20 mouse cellular contexts compared by ENCODE assay signal in the genomic region with DNA sequence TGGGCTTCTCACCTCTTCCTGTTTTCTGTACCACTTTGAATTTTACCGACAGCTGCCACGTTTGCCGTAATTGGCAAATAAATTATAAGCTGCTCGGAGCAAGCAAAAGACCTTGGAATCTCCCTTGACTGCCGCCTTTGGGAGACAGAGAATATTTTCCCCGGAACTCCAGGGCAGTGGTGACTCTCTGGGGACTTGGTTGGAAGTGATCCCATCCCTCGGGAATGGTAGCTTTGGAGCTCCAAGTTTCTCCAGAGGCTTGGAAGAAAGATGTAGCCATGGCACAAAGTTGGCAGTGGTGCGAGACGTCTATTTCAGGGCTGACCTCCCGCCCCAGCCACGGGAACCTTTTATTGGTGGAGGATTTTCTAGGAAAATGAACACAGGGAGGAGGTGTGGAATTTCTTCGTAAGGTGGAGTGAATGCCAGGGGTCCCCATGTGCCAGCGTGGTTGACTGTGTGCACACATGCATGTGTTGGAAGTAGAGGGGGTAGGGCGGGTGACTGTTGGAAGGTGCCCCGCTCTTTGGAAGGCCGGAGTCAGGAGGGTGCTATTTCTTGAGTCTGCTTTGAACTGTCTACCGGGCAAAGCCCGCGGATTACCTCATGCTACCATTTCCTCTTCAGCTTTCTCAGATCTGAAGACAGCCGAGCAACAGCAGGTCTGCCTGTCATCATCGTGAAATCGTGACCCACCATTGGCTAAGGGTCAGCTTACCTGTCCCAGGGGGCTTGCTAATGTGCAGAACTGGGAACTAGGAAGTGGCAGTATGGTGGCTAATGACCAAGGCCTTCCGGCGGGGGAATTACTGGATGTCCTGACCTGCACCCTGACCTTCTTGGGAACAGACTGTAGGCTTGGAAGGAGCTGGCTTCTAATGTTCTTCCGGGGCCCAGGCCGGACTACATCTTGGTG.
A peak's percentile ranks its signal among the peaks of the same experiment; 100 is the strongest.
DNase-seq lines count a peak whose midpoint lies in the region; ATAC-seq and TF ChIP-seq lines count a peak whose summit lies in the region.
"Had no signal": no experiment of that assay in that cellular context is flagged by ENCODE, and none has a peak within 500 bp of the region (broad histone marks: within the 10 kb centered on the region; RNA-seq: fewer than 3 reads in every experiment).

No protein-coding gene starts in this region.

- H3K36me3 ChIP-seq in hindbrain, embryonic 15.5 days, result no peaks in the 10 kb centered on the region
- no peaks in the 10 kb centered on the region for H3K36me3 ChIP-seq in hindbrain, embryonic 12.5 days
- no peaks in the 10 kb centered on the region for H3K36me3 ChIP-seq in lung, postnatal 0 days (ENCODE audit: insufficient read depth, low read length)
- peaks cover 9% of the 10 kb centered on the region; the same call in 1 of the 2 replicates for H3K36me3 ChIP-seq in small intestine, adult 2 months (ENCODE audit: control insufficient read depth, insufficient read depth, low read length)
- H3K36me3 ChIP-seq: forebrain, embryonic 15.5 days; limb, embryonic 15.5 days; midbrain, embryonic 10.5 days; neural tube, embryonic 12.5 days had no signal

- no peak overlapping the region for H3K4me2 ChIP-seq in hindbrain, embryonic 15.5 days
- no peak overlapping the region for H3K4me2 ChIP-seq in hindbrain, embryonic 12.5 days (replicated peaks)
- H3K4me2 ChIP-seq in lung, postnatal 0 days (replicated peaks; ENCODE audit: low read depth, low read length), result no peak overlapping the region
- H3K4me2 ChIP-seq: embryonic facial prominence, embryonic 13.5 days; forebrain, embryonic 15.5 days; limb, embryonic 15.5 days; neural tube, embryonic 12.5 days had no signal

- 78% methylated on average over 26 of the region's 26 CpGs for WGBS in hindbrain, embryonic 15.5 days
- 87% methylated on average over 26 of the region's 26 CpGs for WGBS in hindbrain, embryonic 12.5 days
- 81% methylated on average over 26 of the region's 26 CpGs for WGBS in lung, postnatal 0 days
- WGBS in small intestine, adult 2 months, result 83% methylated on average over 26 of the region's 26 CpGs

- intact Hi-C loops in left cerebral cortex, postnatal 10 days (cut with DNase I), result no loop called here

- no peak overlapping the region for H3K9ac ChIP-seq in hindbrain, embryonic 15.5 days
- no peak overlapping the region for H3K9ac ChIP-seq in hindbrain, embryonic 12.5 days
- no peak overlapping the region for H3K9ac ChIP-seq in lung, postnatal 0 days (replicated peaks; ENCODE audit: low read depth)
- H3K9ac ChIP-seq: embryonic facial prominence, embryonic 13.5 days; forebrain, embryonic 15.5 days; limb, embryonic 15.5 days; neural tube, embryonic 12.5 days had no signal

- ATAC-seq in hindbrain, embryonic 15.5 days (ENCODE audit: low FRiP score, low read depth), result no peak
- ATAC-seq in hindbrain, embryonic 12.5 days (ENCODE audit: low FRiP score), result no peak
- ATAC-seq in lung, postnatal 0 days, result no peak
- ATAC-seq: forebrain, embryonic 15.5 days; Patski had no signal

- H3K9me3 ChIP-seq in hindbrain, embryonic 15.5 days, result no peaks in the 10 kb centered on the region
- no peaks in the 10 kb centered on the region for H3K9me3 ChIP-seq in hindbrain, embryonic 12.5 days (replicated peaks)
- no peaks in the 10 kb centered on the region for H3K9me3 ChIP-seq in lung, postnatal 0 days (ENCODE audit: low read length)
- H3K9me3 ChIP-seq: embryonic facial prominence, embryonic 13.5 days; forebrain, embryonic 15.5 days; limb, embryonic 15.5 days; midbrain, embryonic 10.5 days; neural tube, embryonic 12.5 days had no signal

- no peaks in the 10 kb centered on the region for H3K27me3 ChIP-seq in hindbrain, embryonic 15.5 days
- no peaks in the 10 kb centered on the region for H3K27me3 ChIP-seq in hindbrain, embryonic 12.5 days
- no peaks in the 10 kb centered on the region for H3K27me3 ChIP-seq in lung, postnatal 0 days (replicated peaks; ENCODE audit: insufficient read depth, low read length)
- H3K27me3 ChIP-seq in small intestine, adult 2 months (ENCODE audit: control insufficient read depth, insufficient read depth, low read length), result no peaks in the 10 kb centered on the region
- H3K27me3 ChIP-seq: embryonic facial prominence, embryonic 13.5 days; forebrain, embryonic 15.5 days; limb, embryonic 15.5 days; neural tube, embryonic 12.5 days; Patski had no signal

- TF ChIP-seq POLR2A in small intestine, adult 2 months (IDR thresholded peaks at IDR 0.05; ENCODE audit: low read depth, low read length), result 0 out of 2 replicates have a peak, but pooled peaks have one; percentile 26

- H3K27ac ChIP-seq in hindbrain, embryonic 15.5 days (replicated peaks), result 0 out of 2 replicates have a peak overlapping the region, but pooled peaks have one; percentile 5
- H3K27ac ChIP-seq in hindbrain, embryonic 12.5 days, result no peak overlapping the region
- no peak overlapping the region for H3K27ac ChIP-seq in lung, postnatal 0 days (ENCODE audit: low read length)
- H3K27ac ChIP-seq in small intestine, adult 2 months (ENCODE audit: insufficient read depth, low read depth, low read length), result no peak overlapping the region
- H3K27ac ChIP-seq: embryonic facial prominence, embryonic 13.5 days; forebrain, embryonic 15.5 days; limb, embryonic 15.5 days; midbrain, embryonic 10.5 days; neural tube, embryonic 12.5 days; stomach, postnatal 0 days had no signal

- TF ChIP-seq CTCF in lung, postnatal 0 days (IDR thresholded peaks at IDR 0.05), result peak; percentile 9; the same call in 1 of the 2 replicates
- TF ChIP-seq CTCF in small intestine, adult 2 months (IDR thresholded peaks at IDR 0.05; ENCODE audit: extremely low read depth, insufficient read length, insufficient replicate concordance, low read depth, low read length), result no peak

- no peak overlapping the region for H3K4me3 ChIP-seq in hindbrain, embryonic 15.5 days
- no peak overlapping the region for H3K4me3 ChIP-seq in hindbrain, embryonic 12.5 days
- H3K4me3 ChIP-seq in lung, postnatal 0 days (ENCODE audit: low read depth, low read length), result no peak overlapping the region
- no peak overlapping the region for H3K4me3 ChIP-seq in small intestine, adult 2 months (ENCODE audit: low read depth, low read length)
- H3K4me3 ChIP-seq: embryonic facial prominence, embryonic 13.5 days; forebrain, embryonic 15.5 days; limb, embryonic 15.5 days; midbrain, embryonic 10.5 days; neural tube, embryonic 12.5 days had no signal

- H3K4me1 ChIP-seq in hindbrain, embryonic 15.5 days (replicated peaks), result peaks cover 83% of the 10 kb centered on the region
- H3K4me1 ChIP-seq in hindbrain, embryonic 12.5 days, result peaks cover 66% of the 10 kb centered on the region
- peaks cover 8% of the 10 kb centered on the region; the same call in 1 of the 2 replicates for H3K4me1 ChIP-seq in lung, postnatal 0 days (ENCODE audit: insufficient read depth, low read depth, low read length)
- peaks cover 31% of the 10 kb centered on the region for H3K4me1 ChIP-seq in small intestine, adult 2 months (ENCODE audit: control insufficient read depth, insufficient read depth, insufficient read length, low read length)

- TF ChIP-seq EP300 in lung, postnatal 0 days (IDR thresholded peaks at IDR 0.05), result no peak

- no peak for DNase-seq in lung, postnatal 0 days (ENCODE audit: low spot score)
- DNase-seq in lung, postnatal 25 days (ENCODE audit: low spot score), result no peak
- DNase-seq in induced T-regulatory cell, adult 2 months (ENCODE audit: low read depth), result peak; percentile 57
- DNase-seq in left cerebral cortex, postnatal 10 days (ENCODE audit: extremely low spot score in 1 of 2, low spot score in 2 of 2), result no peak
- DNase-seq: adrenal gland, postnatal 36 days; cerebellum, adult 11-12 months; gastrocnemius, postnatal 25 days; layer of hippocampus, postnatal 36 days; lung, postnatal 4 days; right cerebral cortex, postnatal 14 days had no signal
